Mouse (Mus musculus) G1E (cell line): ENCODE results near the gene Mt4.

Experiments
- CTCF ChIP-seq: IDR thresholded peaks from 2 replicates; pipeline ENCODE4 v1.5.1; 2012; ENCODE audit warnings: low read depth, low read length, inconsistent platforms, mixed read lengths
- GATA1 ChIP-seq: IDR thresholded peaks from 2 replicates; pipeline ENCODE4 v1.6.1; 2012; ENCODE audit warnings: borderline replicate concordance, low read length, inconsistent platforms, mixed read lengths
- POLR2AphosphoS5 ChIP-seq: IDR thresholded peaks from 2 replicates; pipeline ENCODE4 v1.6.1; 2012; ENCODE audit warnings: low read depth, low read length, inconsistent platforms; ENCODE audit not compliant: insufficient replicate concordance
- TAL1 ChIP-seq: conservative IDR thresholded peaks from 2 replicates; pipeline ENCODE4 v1.6.1; 2012; ENCODE audit warnings: low read depth, low read length, inconsistent platforms, mixed read lengths

DNA sequence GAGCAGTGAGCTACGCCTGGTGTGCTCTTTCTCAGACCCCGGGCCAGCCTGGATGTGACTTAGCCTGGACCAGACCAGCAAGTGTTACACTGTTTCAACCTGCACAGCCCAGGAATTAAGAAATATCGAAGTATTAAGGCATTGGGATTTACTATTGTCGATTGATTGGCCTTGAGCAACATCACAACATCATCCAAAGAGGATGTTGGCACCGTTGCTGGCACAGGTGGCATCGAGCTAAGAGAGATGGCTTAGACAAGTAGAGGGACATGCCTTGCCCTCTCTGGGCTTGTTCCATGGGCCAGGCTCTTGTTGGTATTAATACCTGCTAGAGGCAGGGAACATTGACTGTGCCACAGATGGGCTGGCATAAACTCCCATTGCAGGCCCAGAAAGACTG lies 1.4 kb upstream of the Mt4 start:
- TF ChIP-seq CTCF (no peak), GATA1 (no peak), TAL1 (no peak), POLR2AphosphoS5 (no peak)
